Mouse (Mus musculus): ENCODE measurements around the gene Adam12. TPM values are rescaled to one million over a fixed set of nuclear protein-coding genes. Genes with fewer than 3 reads are reported as not detected.

Gene Adam12
- polyA plus RNA-seq, 1 experiment from 2014 or later = 4.8 TPM

DNA sequence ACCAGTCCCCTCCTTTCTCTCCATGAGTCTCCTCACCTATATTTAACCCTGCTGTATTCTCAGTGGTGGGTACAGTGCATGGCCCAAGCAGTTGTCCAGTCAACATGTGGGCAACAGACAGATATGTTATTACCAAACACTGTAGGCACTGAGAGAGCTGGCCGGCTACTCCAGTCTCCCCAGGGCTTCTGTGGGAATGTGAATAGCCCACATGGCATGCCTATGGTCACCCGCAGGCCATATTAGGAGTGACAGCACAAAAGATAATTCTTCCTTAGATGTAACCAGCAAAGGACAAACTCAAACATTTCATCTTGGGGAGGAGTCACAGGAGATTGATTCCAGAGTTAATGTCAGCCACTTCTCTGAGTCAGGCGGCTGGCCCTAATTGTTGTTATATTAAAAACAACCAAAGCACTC lies 224.0 kb downstream of the Adam12 start:
- DNase-seq (ENCODE audit: low spot score) = no peak
- Histone ChIP-seq H3K4me2 (ENCODE audit: low read depth, low read length) (no peak overlapping the region), H3K27me3 (ENCODE audit: control insufficient read depth, insufficient read depth, low read length) (no peaks in the 10 kb centered on the region), H3K4me3 (ENCODE audit: low read depth, low read length) (no peak overlapping the region), H3K9ac (replicated peaks; ENCODE audit: low read length) (no peak overlapping the region), H3K4me1 (ENCODE audit: control insufficient read depth, insufficient read depth, low read length) (no peaks in the 10 kb centered on the region), H3K9me3 (replicated peaks; ENCODE audit: control insufficient read depth, low read length) (no peaks in the 10 kb centered on the region; the same call in 1 of the 2 replicates), H3K27ac (replicated peaks; ENCODE audit: low read depth, low read length) (no peak overlapping the region), H3K36me3 (replicated peaks; ENCODE audit: control insufficient read depth, insufficient read depth, low read depth, low read length) (no peaks in the 10 kb centered on the region)
- no peak for ATAC-seq (replicated peaks; ENCODE audit: insufficient number of reproducible peaks, low FRiP score, low TSS enrichment, low read depth)
- WGBS = 62% methylated on average over 3 of the region's 3 CpGs

- Histone ChIP-seq H3K4me1 (ENCODE audit: control insufficient read depth, insufficient read depth, low read length) (no peaks in the 10 kb centered on the region), H3K4me2 (ENCODE audit: low read depth, low read length) (no peak overlapping the region), H3K27me3 (ENCODE audit: control insufficient read depth, insufficient read depth, low read length) (no peaks in the 10 kb centered on the region), H3K9ac (replicated peaks; ENCODE audit: low read length) (no peak overlapping the region), H3K27ac (replicated peaks; ENCODE audit: low read depth, low read length) (no peak overlapping the region), H3K36me3 (replicated peaks; ENCODE audit: control insufficient read depth, insufficient read depth, low read depth, low read length) (no peaks in the 10 kb centered on the region), H3K9me3 (replicated peaks; ENCODE audit: control insufficient read depth, low read length) (no peaks in the 10 kb centered on the region; the same call in 1 of the 2 replicates), H3K4me3 (ENCODE audit: low read depth, low read length) (no peak overlapping the region)
- DNase-seq (ENCODE audit: low spot score) (no peak), ATAC-seq (replicated peaks; ENCODE audit: insufficient number of reproducible peaks, low FRiP score, low TSS enrichment, low read depth) (no peak)
- WGBS = 88% methylated on average over 4 of the region's 4 CpGs
Observed at GRCm38 (mm10) chr7:134001581-134001980, 230.4 kb downstream of the Adam12 start.

DNA sequence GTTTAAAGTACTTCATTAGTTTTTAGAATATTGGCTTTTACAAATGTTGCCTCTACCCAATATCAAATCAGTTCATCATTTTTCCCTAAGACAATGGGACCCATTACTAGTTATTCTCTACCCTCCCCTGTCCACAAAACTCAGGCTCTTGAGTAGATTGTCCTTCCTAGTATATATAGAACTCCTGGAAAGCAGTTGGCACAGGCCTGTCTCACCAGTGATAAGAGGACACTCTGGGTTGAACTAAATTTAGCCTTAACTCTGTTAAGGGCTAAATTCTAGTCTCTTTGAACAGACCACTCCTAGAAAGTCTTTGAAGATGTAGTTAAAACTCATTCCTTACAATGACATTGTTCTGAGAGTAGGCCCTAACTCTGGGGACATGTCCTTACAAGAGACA lies 241.0 kb downstream of the Adam12 start:
- H3K36me3 ChIP-seq (replicated peaks; ENCODE audit: control insufficient read depth, insufficient read depth, low read depth, low read length) = no peaks in the 10 kb centered on the region
- no peaks in the 10 kb centered on the region for H3K9me3 ChIP-seq (replicated peaks; ENCODE audit: control insufficient read depth, low read length)
- ATAC-seq (replicated peaks; ENCODE audit: insufficient number of reproducible peaks, low FRiP score, low TSS enrichment, low read depth) (no peak), DNase-seq (ENCODE audit: low spot score) (no peak)
- no peaks in the 10 kb centered on the region for H3K27me3 ChIP-seq (ENCODE audit: control insufficient read depth, insufficient read depth, low read length)
- H3K4me3 ChIP-seq (ENCODE audit: low read depth, low read length) = no peak overlapping the region
- no peak overlapping the region for H3K4me2 ChIP-seq (ENCODE audit: low read depth, low read length)
- H3K27ac ChIP-seq (replicated peaks; ENCODE audit: low read depth, low read length) = no peak overlapping the region
- H3K9ac ChIP-seq (replicated peaks; ENCODE audit: low read length) = no peak overlapping the region
- H3K4me1 ChIP-seq (ENCODE audit: control insufficient read depth, insufficient read depth, low read length) = no peaks in the 10 kb centered on the region

- Histone ChIP-seq H3K4me3 (ENCODE audit: low read depth, low read length) (no peak overlapping the region), H3K9me3 (replicated peaks; ENCODE audit: control insufficient read depth, low read length) (no peaks in the 10 kb centered on the region), H3K4me1 (ENCODE audit: control insufficient read depth, insufficient read depth, low read length) (no peaks in the 10 kb centered on the region), H3K27me3 (ENCODE audit: control insufficient read depth, insufficient read depth, low read length) (no peaks in the 10 kb centered on the region), H3K27ac (replicated peaks; ENCODE audit: low read depth, low read length) (no peak overlapping the region), H3K9ac (replicated peaks; ENCODE audit: low read length) (no peak overlapping the region), H3K36me3 (replicated peaks; ENCODE audit: control insufficient read depth, insufficient read depth, low read depth, low read length) (no peaks in the 10 kb centered on the region), H3K4me2 (ENCODE audit: low read depth, low read length) (no peak overlapping the region)
- DNase-seq (ENCODE audit: low spot score) = no peak
- 77% methylated on average over 5 of the region's 5 CpGs for WGBS
- ATAC-seq (replicated peaks; ENCODE audit: insufficient number of reproducible peaks, low FRiP score, low TSS enrichment, low read depth) = no peak
Observed at GRCm38 (mm10) chr7:133988356-133988755, 243.6 kb downstream of the Adam12 start.

GRCm38 (mm10) chr7:133986201-133986600 lies 245.7 kb downstream of the Adam12 start:
- Histone ChIP-seq H3K27me3 (ENCODE audit: control insufficient read depth, insufficient read depth, low read length) (no peaks in the 10 kb centered on the region), H3K9ac (replicated peaks; ENCODE audit: low read length) (no peak overlapping the region), H3K9me3 (replicated peaks; ENCODE audit: control insufficient read depth, low read length) (no peaks in the 10 kb centered on the region), H3K36me3 (replicated peaks; ENCODE audit: control insufficient read depth, insufficient read depth, low read depth, low read length) (no peaks in the 10 kb centered on the region), H3K4me3 (ENCODE audit: low read depth, low read length) (no peak overlapping the region), H3K4me1 (ENCODE audit: control insufficient read depth, insufficient read depth, low read length) (no peaks in the 10 kb centered on the region), H3K4me2 (ENCODE audit: low read depth, low read length) (no peak overlapping the region), H3K27ac (replicated peaks; ENCODE audit: low read depth, low read length) (no peak overlapping the region)
- no peak for ATAC-seq (replicated peaks; ENCODE audit: insufficient number of reproducible peaks, low FRiP score, low TSS enrichment, low read depth)
- WGBS = 84% methylated on average over 4 of the region's 4 CpGs
- no peak for DNase-seq (ENCODE audit: low spot score)

DNA sequence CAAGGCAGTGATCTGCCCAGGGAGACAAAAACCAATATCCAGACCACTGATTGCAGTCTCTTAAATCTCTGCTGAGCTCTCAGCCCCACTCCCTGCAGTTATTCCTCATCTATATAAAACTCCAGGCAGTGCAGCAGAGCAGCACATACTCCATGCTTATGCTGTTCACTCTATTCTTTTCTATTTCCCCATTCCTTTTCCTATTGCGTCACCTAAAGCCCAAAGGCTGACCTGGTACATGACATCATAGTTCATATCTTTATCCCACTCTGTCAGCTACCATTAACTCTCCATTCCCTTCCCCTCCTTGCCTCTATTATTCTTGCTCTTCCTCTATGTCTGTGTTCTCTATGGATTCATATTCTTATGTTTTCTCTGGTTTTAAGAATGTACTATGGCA lies 246.3 kb downstream of the Adam12 start:
- Histone ChIP-seq H3K4me3 (ENCODE audit: low read depth, low read length) (no peak overlapping the region), H3K36me3 (replicated peaks; ENCODE audit: control insufficient read depth, insufficient read depth, low read depth, low read length) (no peaks in the 10 kb centered on the region), H3K27me3 (ENCODE audit: control insufficient read depth, insufficient read depth, low read length) (no peaks in the 10 kb centered on the region), H3K4me1 (ENCODE audit: control insufficient read depth, insufficient read depth, low read length) (no peaks in the 10 kb centered on the region), H3K9ac (replicated peaks; ENCODE audit: low read length) (no peak overlapping the region), H3K9me3 (replicated peaks; ENCODE audit: control insufficient read depth, low read length) (no peaks in the 10 kb centered on the region), H3K27ac (replicated peaks; ENCODE audit: low read depth, low read length) (no peak overlapping the region), H3K4me2 (ENCODE audit: low read depth, low read length) (no peak overlapping the region)
- WGBS = 93% methylated on average over 1 of the region's 1 CpGs
- ATAC-seq (replicated peaks; ENCODE audit: insufficient number of reproducible peaks, low FRiP score, low TSS enrichment, low read depth) (no peak), DNase-seq (ENCODE audit: low spot score) (no peak)

DNA sequence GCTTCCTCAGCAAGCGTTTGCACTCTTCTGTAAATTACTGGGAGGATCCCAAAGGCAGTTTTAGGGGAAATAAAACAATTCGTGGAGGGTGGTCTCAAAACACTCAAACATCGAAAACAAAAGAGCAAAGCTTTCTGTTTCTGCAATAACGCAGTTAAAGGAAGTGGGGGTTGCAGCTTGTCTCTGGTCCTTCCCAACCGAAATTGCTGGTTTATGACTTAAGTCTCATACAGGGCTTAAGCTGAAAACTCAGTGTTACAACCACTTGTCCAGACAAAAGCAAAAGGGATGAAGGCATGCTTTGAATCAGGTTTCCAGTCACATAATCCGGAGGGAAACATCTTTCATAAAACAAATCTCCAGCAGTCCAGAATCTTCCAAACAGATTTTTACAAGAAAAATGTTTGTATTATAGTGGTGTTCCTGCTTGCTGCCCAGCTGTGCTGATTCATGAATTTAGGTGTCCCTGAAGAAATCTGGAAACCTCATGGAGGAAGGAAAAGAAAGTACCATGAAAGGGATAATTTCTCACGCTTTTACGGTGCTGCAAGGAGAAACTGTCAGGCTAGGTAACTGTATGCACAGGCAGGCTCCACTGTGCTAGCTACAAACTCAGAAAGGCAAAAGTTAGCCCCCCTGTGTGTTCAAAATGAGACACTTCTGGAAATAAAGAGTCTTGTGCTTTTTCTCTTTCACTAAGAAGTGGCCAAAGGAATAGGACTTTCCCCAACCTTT lies 255.4 kb downstream of the Adam12 start:
- 69% methylated on average over 8 of the region's 8 CpGs for WGBS
- Histone ChIP-seq H3K9me3 (replicated peaks; ENCODE audit: control insufficient read depth, low read length) (no peaks in the 10 kb centered on the region), H3K36me3 (replicated peaks; ENCODE audit: control insufficient read depth, insufficient read depth, low read depth, low read length) (no peaks in the 10 kb centered on the region), H3K27me3 (ENCODE audit: control insufficient read depth, insufficient read depth, low read length) (no peaks in the 10 kb centered on the region), H3K9ac (replicated peaks; ENCODE audit: low read length) (no peak overlapping the region), H3K4me1 (ENCODE audit: control insufficient read depth, insufficient read depth, low read length) (no peaks in the 10 kb centered on the region), H3K27ac (replicated peaks; ENCODE audit: low read depth, low read length) (no peak overlapping the region), H3K4me2 (ENCODE audit: low read depth, low read length) (no peak overlapping the region), H3K4me3 (ENCODE audit: low read depth, low read length) (no peak overlapping the region)
- DNase-seq (ENCODE audit: low spot score) (no peak), ATAC-seq (replicated peaks; ENCODE audit: insufficient number of reproducible peaks, low FRiP score, low TSS enrichment, low read depth) (no peak)

DNA sequence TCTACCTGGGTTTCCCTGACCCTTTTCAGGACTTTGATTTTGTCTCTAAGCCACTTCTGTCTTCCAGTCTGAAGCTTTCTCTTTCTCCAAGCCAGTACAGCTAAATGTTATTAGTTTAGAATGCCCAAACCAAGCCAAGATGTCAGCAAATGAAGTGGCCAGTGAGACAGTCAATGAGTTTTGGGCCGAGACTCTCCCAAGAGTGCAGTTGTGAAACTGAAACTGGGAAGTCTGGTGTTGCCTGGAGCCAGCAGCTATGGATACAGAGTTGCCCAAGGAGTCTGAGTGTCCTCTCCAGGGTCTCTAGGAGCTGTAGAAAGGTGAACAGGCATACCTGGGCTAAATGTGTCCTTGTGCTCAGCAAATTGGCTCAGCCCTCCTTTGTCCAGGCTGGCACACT lies 260.9 kb downstream of the Adam12 start:
- H3K4me3 ChIP-seq (ENCODE audit: low read depth, low read length) = no peak overlapping the region
- no peak overlapping the region for H3K27ac ChIP-seq (replicated peaks; ENCODE audit: low read depth, low read length)
- H3K27me3 ChIP-seq (ENCODE audit: control insufficient read depth, insufficient read depth, low read length) = no peaks in the 10 kb centered on the region
- ATAC-seq (replicated peaks; ENCODE audit: insufficient number of reproducible peaks, low FRiP score, low TSS enrichment, low read depth) = no peak
- H3K4me2 ChIP-seq (ENCODE audit: low read depth, low read length) = no peak overlapping the region
- no peaks in the 10 kb centered on the region for H3K36me3 ChIP-seq (replicated peaks; ENCODE audit: control insufficient read depth, insufficient read depth, low read depth, low read length)
- H3K9ac ChIP-seq (replicated peaks; ENCODE audit: low read length) = no peak overlapping the region
- no peaks in the 10 kb centered on the region for H3K4me1 ChIP-seq (ENCODE audit: control insufficient read depth, insufficient read depth, low read length)
- DNase-seq (ENCODE audit: low spot score) = no peak
- 88% methylated on average over 1 of the region's 1 CpGs for WGBS
- no peaks in the 10 kb centered on the region for H3K9me3 ChIP-seq (replicated peaks; ENCODE audit: control insufficient read depth, low read length)

Data from embryonic facial prominence, embryonic 11.5 days (tissue).